Mouse (Mus musculus): ENCODE data around the gene Aph1b. TPM values are rescaled to one million over a fixed set of nuclear protein-coding genes. Genes with fewer than 3 reads are reported as not detected.
"Not testable (repeated sequence)": the region's sequence is repeated elsewhere in the genome, so short reads cannot be mapped to it uniquely, and the experiment has no call there.

Aph1b gene
- total and polyA plus RNA-seq, 3 experiments: 0.68 to 0.93 (median 0.91) TPM

- no peak for DNase-seq (ENCODE audit: extremely low read depth)
- no peak overlapping the region for H3K27ac ChIP-seq (ENCODE audit: insufficient read depth, low read depth)
- H3K27me3 ChIP-seq (replicated peaks): no peaks in the 10 kb centered on the region
- in situ Hi-C loops (cut with MboI; ENCODE audit: low pct_ligation_motif_present, low pct_unique_long_range_greater_than_20kb, low sequenced_read_pairs): no loop called here
- H3K4me1 ChIP-seq (ENCODE audit: control insufficient read depth in 1 of 2, insufficient read depth in 2 of 2): peaks cover 0 to 14% of the 10 kb centered on the region in 2 experiments; a peak in 2 of 4 replicates
- TF ChIP-seq ZKSCAN1 (IDR thresholded peaks at IDR 0.05; ENCODE audit: borderline replicate concordance, low read depth, low read length) (no peak), POLR2A (IDR thresholded peaks at IDR 0.05; ENCODE audit: low read depth, low read length) (no peak), TCF12 (IDR thresholded peaks at IDR 0.05; ENCODE audit: low read depth, low read length) (no peak), MAFK (IDR thresholded peaks at IDR 0.05; ENCODE audit: insufficient replicate concordance, low read length) (no peak), CHD1 (IDR thresholded peaks at IDR 0.05; ENCODE audit: low read depth, low read length) (no peak), POLR2AphosphoS2 (IDR thresholded peaks at IDR 0.05; ENCODE audit: low read depth, low read length) (no peak)
- no peaks in the 10 kb centered on the region for H3K79me2 ChIP-seq (replicated peaks; ENCODE audit: control insufficient read depth, extremely low read depth, insufficient read depth, poor library complexity, severe bottlenecking)
- no peak overlapping the region for H3K4me3 ChIP-seq (replicated peaks in 1 of 3; ENCODE audit: low read depth in 2 of 3, low read length in 2 of 3, poor library complexity in 1 of 3)
- H3K9me3 ChIP-seq (replicated peaks; ENCODE audit: low read length): no peaks in the 10 kb centered on the region
- H3K9ac ChIP-seq (ENCODE audit: insufficient read depth, low read depth): no peak overlapping the region
- no peak overlapping the region for H3K4me2 ChIP-seq (ENCODE audit: insufficient read depth, low read depth, poor library complexity, severe bottlenecking)
- no peaks in the 10 kb centered on the region for H3K36me3 ChIP-seq (replicated peaks in 1 of 2; ENCODE audit: control insufficient read depth in 1 of 2, insufficient read depth in 1 of 2, low read length in 1 of 2)
- dilution Hi-C loops (cut with MboI; ENCODE audit: extremely low pct_ligation_motif_present, extremely low pct_unique_long_range_greater_than_20kb, low sequenced_read_pairs): no loop called here
These were observed 18.1 kb upstream of the Aph1b start for GRCm38 (mm10) chr9:66813392-66813791.

- DNase-seq (ENCODE audit: extremely low read depth); H3K79me2 ChIP-seq (replicated peaks; ENCODE audit: control insufficient read depth, extremely low read depth, insufficient read depth, poor library complexity, severe bottlenecking); H3K36me3 ChIP-seq (replicated peaks in 1 of 2; ENCODE audit: control insufficient read depth in 1 of 2, insufficient read depth in 1 of 2, low read length in 1 of 2); H3K27ac ChIP-seq (ENCODE audit: insufficient read depth, low read depth); H3K9ac ChIP-seq (ENCODE audit: insufficient read depth, low read depth); dilution Hi-C loops (cut with MboI; ENCODE audit: extremely low pct_ligation_motif_present, extremely low pct_unique_long_range_greater_than_20kb, low sequenced_read_pairs); H3K4me2 ChIP-seq (ENCODE audit: insufficient read depth, low read depth, poor library complexity, severe bottlenecking); H3K27me3 ChIP-seq (replicated peaks); H3K4me1 ChIP-seq (ENCODE audit: control insufficient read depth in 1 of 2, insufficient read depth in 2 of 2); H3K9me3 ChIP-seq (replicated peaks; ENCODE audit: low read length); in situ Hi-C loops (cut with MboI; ENCODE audit: low pct_ligation_motif_present, low pct_unique_long_range_greater_than_20kb, low sequenced_read_pairs); H3K4me3 ChIP-seq (replicated peaks in 1 of 3; ENCODE audit: low read depth in 2 of 3, low read length in 2 of 3, poor library complexity in 1 of 3): not testable (repeated sequence)
These were observed 10.7 kb upstream of the Aph1b start for GRCm38 (mm10) chr9:66805951-66806350.

GRCm38 (mm10) chr9:66801947-66802346 lies 6.7 kb upstream of the Aph1b start:
- dilution Hi-C loops (cut with MboI; ENCODE audit: extremely low pct_ligation_motif_present, extremely low pct_unique_long_range_greater_than_20kb, low sequenced_read_pairs) (no loop called here), in situ Hi-C loops (cut with MboI; ENCODE audit: low pct_ligation_motif_present, low pct_unique_long_range_greater_than_20kb, low sequenced_read_pairs) (no loop called here)
- Histone ChIP-seq H3K36me3 (replicated peaks in 1 of 2; ENCODE audit: control insufficient read depth in 1 of 2, insufficient read depth in 1 of 2, low read length in 1 of 2) (no peaks in the 10 kb centered on the region), H3K27me3 (replicated peaks) (no peaks in the 10 kb centered on the region), H3K4me2 (ENCODE audit: insufficient read depth, low read depth, poor library complexity, severe bottlenecking) (no peak overlapping the region), H3K4me1 (ENCODE audit: control insufficient read depth in 1 of 2, insufficient read depth in 2 of 2) (no peaks in the 10 kb centered on the region), H3K4me3 (replicated peaks in 1 of 3; ENCODE audit: low read depth in 2 of 3, low read length in 2 of 3, poor library complexity in 1 of 3) (no peak overlapping the region), H3K27ac (ENCODE audit: insufficient read depth, low read depth) (no peak overlapping the region), H3K9me3 (replicated peaks; ENCODE audit: low read length) (no peaks in the 10 kb centered on the region), H3K79me2 (replicated peaks; ENCODE audit: control insufficient read depth, extremely low read depth, insufficient read depth, poor library complexity, severe bottlenecking) (no peaks in the 10 kb centered on the region), H3K9ac (ENCODE audit: insufficient read depth, low read depth) (no peak overlapping the region)
- TF ChIP-seq E2F4 (IDR thresholded peaks at IDR 0.05; ENCODE audit: insufficient replicate concordance, low read depth, low read length) (no peak), ELF1 (IDR thresholded peaks at IDR 0.05; ENCODE audit: low read depth, low read length) (no peak), BHLHE40 (IDR thresholded peaks at IDR 0.05; ENCODE audit: low read depth, low read length) (no peak), GABPA (IDR thresholded peaks at IDR 0.05; ENCODE audit: insufficient replicate concordance, low read depth, low read length) (no peak), PAX5 (IDR thresholded peaks at IDR 0.05; ENCODE audit: low read length) (no peak), KAT2A (IDR thresholded peaks at IDR 0.05; ENCODE audit: insufficient replicate concordance, low read length) (no peak), ETS1 (conservative IDR thresholded peaks at IDR 0.05; ENCODE audit: low read depth, low read length) (no peak), SMC3 (IDR thresholded peaks at IDR 0.05; ENCODE audit: low read depth, low read length) (no peak)
- DNase-seq (ENCODE audit: extremely low read depth): no peak

All from CH12.LX (cell line).